Mouse (Mus musculus): ENCODE data around the gene Epyc.

- no peak for TF ChIP-seq POLR2A (IDR thresholded peaks at IDR 0.05; ENCODE audit: insufficient read length, low read depth)
- TF ChIP-seq E2F4 (IDR thresholded peaks at IDR 0.05; ENCODE audit: insufficient read depth) = no peak
- no peak for TF ChIP-seq TCF12 (IDR thresholded peaks at IDR 0.05; ENCODE audit: insufficient read depth, poor library complexity, severe bottlenecking)
- TF ChIP-seq POLR2AphosphoS2 (IDR thresholded peaks at IDR 0.05; ENCODE audit: insufficient read length, low read depth) = no peak
- TF ChIP-seq SRF (IDR thresholded peaks at IDR 0.05; ENCODE audit: control insufficient read depth, insufficient read length, low read depth) = no peak
- TF ChIP-seq MAX (IDR thresholded peaks at IDR 0.05; ENCODE audit: low read depth) = no peak
- no peak for TF ChIP-seq USF1 (IDR thresholded peaks at IDR 0.05; ENCODE audit: low read depth)
- no peak for TF ChIP-seq MYOD1 (IDR thresholded peaks at IDR 0.05; ENCODE audit: control insufficient read depth in 1 of 3, insufficient read length in 2 of 3, low read depth in 2 of 3)
Measured at GRCm38 (mm10) chr10:97624381-97624780, 19.5 kb upstream of the Epyc start.
